Mouse (Mus musculus): Measurements from ENCODE around the gene Sult1a1. TPM values are rescaled to one million over a fixed set of nuclear protein-coding genes. Genes with fewer than 3 reads are reported as not detected.

Sult1a1 gene
- polyA plus RNA-seq, 1 experiment = 0.87 TPM

- Histone ChIP-seq H3K36me3 (replicated peaks; ENCODE audit: low read length) (peaks cover 66% of the 10 kb centered on the region), H3K27me3 (replicated peaks) (no peaks in the 10 kb centered on the region), H3K9me3 (no peaks in the 10 kb centered on the region), H3K4me1 (peaks cover 89% of the 10 kb centered on the region), H3K4me3 (replicated peaks) (peak overlapping the region; percentile 96)
- TF ChIP-seq GATA1 (IDR thresholded peaks at IDR 0.05; ENCODE audit: borderline replicate concordance, low read length) (no peak), FLI1 (IDR thresholded peaks at IDR 0.05; ENCODE audit: low read length) (no peak)
These were observed 21.6 kb upstream of the Sult1a1 start for GRCm38 (mm10) chr7:126697838-126698237.

- TF ChIP-seq FLI1 (IDR thresholded peaks at IDR 0.05; ENCODE audit: low read length) (no peak), GATA1 (IDR thresholded peaks at IDR 0.05; ENCODE audit: borderline replicate concordance, low read length) (no peak)
- peak overlapping the region; percentile 96 for H3K4me3 ChIP-seq (replicated peaks)
- H3K4me1 ChIP-seq = peaks cover 89% of the 10 kb centered on the region
- no peaks in the 10 kb centered on the region for H3K27me3 ChIP-seq (replicated peaks)
- H3K36me3 ChIP-seq (replicated peaks; ENCODE audit: low read length) = peaks cover 66% of the 10 kb centered on the region
- no peaks in the 10 kb centered on the region for H3K9me3 ChIP-seq
These were observed 20.7 kb upstream of the Sult1a1 start for GRCm38 (mm10) chr7:126696886-126697285.

GRCm38 (mm10) chr7:126696303-126696702 lies 20.1 kb upstream of the Sult1a1 start:
- no peaks in the 10 kb centered on the region for H3K9me3 ChIP-seq
- peaks cover 86% of the 10 kb centered on the region for H3K4me1 ChIP-seq
- TF ChIP-seq GATA1 (IDR thresholded peaks at IDR 0.05; ENCODE audit: borderline replicate concordance, low read length) (no peak), FLI1 (IDR thresholded peaks at IDR 0.05; ENCODE audit: low read length) (no peak)
- H3K36me3 ChIP-seq (replicated peaks; ENCODE audit: low read length) = peaks cover 66% of the 10 kb centered on the region
- peak overlapping the region; percentile 96 for H3K4me3 ChIP-seq (replicated peaks)
- H3K27me3 ChIP-seq (replicated peaks) = no peaks in the 10 kb centered on the region

- TF ChIP-seq GATA1 (IDR thresholded peaks at IDR 0.05; ENCODE audit: borderline replicate concordance, low read length) (no peak), FLI1 (IDR thresholded peaks at IDR 0.05; ENCODE audit: low read length) (peak; percentile 85; the same call in 1 of the 2 replicates)
- Histone ChIP-seq H3K36me3 (replicated peaks; ENCODE audit: low read length) (peaks cover 66% of the 10 kb centered on the region), H3K4me3 (replicated peaks) (peak within 1 kb of the TSS; percentile 96), H3K27me3 (replicated peaks) (no peaks in the 10 kb centered on the region), H3K4me1 (peaks cover 80% of the 10 kb centered on the region), H3K9me3 (no peaks in the 10 kb centered on the region)
These were observed 19.5 kb upstream of the Sult1a1 start, which contains the start of gene Slx1b for GRCm38 (mm10) chr7:126695631-126696207. TSS of gene Slx1b (minus strand) at chr7:126695784.

- no peak for TF ChIP-seq FLI1 (IDR thresholded peaks at IDR 0.05; ENCODE audit: low read length)
- TF ChIP-seq GATA1 (IDR thresholded peaks at IDR 0.05; ENCODE audit: borderline replicate concordance, low read length) = no peak
- H3K4me1 ChIP-seq = peaks cover 75% of the 10 kb centered on the region
- no peaks in the 10 kb centered on the region for H3K9me3 ChIP-seq
- no peaks in the 10 kb centered on the region for H3K27me3 ChIP-seq (replicated peaks)
- H3K36me3 ChIP-seq (replicated peaks; ENCODE audit: low read length) = peaks cover 64% of the 10 kb centered on the region
- peak within 1 kb of the TSS; percentile 96 for H3K4me3 ChIP-seq (replicated peaks)
These were observed 19.0 kb upstream of the Sult1a1 start, which contains the start of gene Bola2 for GRCm38 (mm10) chr7:126695210-126695611. TSS of gene Bola2 (plus strand) at chr7:126695401.

- TF ChIP-seq GATA1 (IDR thresholded peaks at IDR 0.05; ENCODE audit: borderline replicate concordance, low read length) (no peak), FLI1 (IDR thresholded peaks at IDR 0.05; ENCODE audit: low read length) (no peak)
- Histone ChIP-seq H3K4me1 (peaks cover 73% of the 10 kb centered on the region), H3K36me3 (replicated peaks; ENCODE audit: low read length) (peaks cover 64% of the 10 kb centered on the region), H3K27me3 (replicated peaks) (no peaks in the 10 kb centered on the region), H3K4me3 (replicated peaks) (peak overlapping the region; percentile 96), H3K9me3 (no peaks in the 10 kb centered on the region)
These were observed 18.3 kb upstream of the Sult1a1 start for GRCm38 (mm10) chr7:126694441-126695051.

- TF ChIP-seq GATA1 (IDR thresholded peaks at IDR 0.05; ENCODE audit: borderline replicate concordance, low read length) (no peak), FLI1 (IDR thresholded peaks at IDR 0.05; ENCODE audit: low read length) (no peak)
- Histone ChIP-seq H3K4me1 (peaks cover 65% of the 10 kb centered on the region), H3K4me3 (replicated peaks) (peak overlapping the region; percentile 70), H3K36me3 (replicated peaks; ENCODE audit: low read length) (peaks cover 64% of the 10 kb centered on the region), H3K27me3 (replicated peaks) (no peaks in the 10 kb centered on the region), H3K9me3 (no peaks in the 10 kb centered on the region)
These were observed 17.5 kb upstream of the Sult1a1 start for GRCm38 (mm10) chr7:126693781-126694180.

GRCm38 (mm10) chr7:126693256-126693655 lies 17.0 kb upstream of the Sult1a1 start:
- Histone ChIP-seq H3K27me3 (replicated peaks) (no peaks in the 10 kb centered on the region), H3K4me1 (peaks cover 62% of the 10 kb centered on the region), H3K9me3 (no peaks in the 10 kb centered on the region), H3K4me3 (replicated peaks) (no peak overlapping the region), H3K36me3 (replicated peaks; ENCODE audit: low read length) (peaks cover 63% of the 10 kb centered on the region)
- TF ChIP-seq GATA1 (IDR thresholded peaks at IDR 0.05; ENCODE audit: borderline replicate concordance, low read length) (no peak), FLI1 (IDR thresholded peaks at IDR 0.05; ENCODE audit: low read length) (no peak)

GRCm38 (mm10) chr7:126692426-126692825 lies 16.2 kb upstream of the Sult1a1 start:
- Histone ChIP-seq H3K9me3 (no peaks in the 10 kb centered on the region), H3K36me3 (replicated peaks; ENCODE audit: low read length) (peaks cover 59% of the 10 kb centered on the region), H3K27me3 (replicated peaks) (no peaks in the 10 kb centered on the region), H3K4me3 (replicated peaks) (peak overlapping the region; percentile 17), H3K4me1 (peaks cover 62% of the 10 kb centered on the region)
- TF ChIP-seq FLI1 (IDR thresholded peaks at IDR 0.05; ENCODE audit: low read length) (no peak), GATA1 (IDR thresholded peaks at IDR 0.05; ENCODE audit: borderline replicate concordance, low read length) (no peak)

GRCm38 (mm10) chr7:126691676-126692075 lies 15.4 kb upstream of the Sult1a1 start:
- Histone ChIP-seq H3K27me3 (replicated peaks) (no peaks in the 10 kb centered on the region), H3K4me3 (replicated peaks) (no peak overlapping the region), H3K36me3 (replicated peaks; ENCODE audit: low read length) (peaks cover 59% of the 10 kb centered on the region), H3K9me3 (no peaks in the 10 kb centered on the region), H3K4me1 (peaks cover 62% of the 10 kb centered on the region)
- no peak for TF ChIP-seq GATA1 (IDR thresholded peaks at IDR 0.05; ENCODE audit: borderline replicate concordance, low read length)
- TF ChIP-seq FLI1 (IDR thresholded peaks at IDR 0.05; ENCODE audit: low read length) = no peak
